Mouse (Mus musculus) heart, embryonic 14.5 days (tissue): Measurements from ENCODE around the gene Actrt3. TPM values are rescaled to one million over a fixed set of nuclear protein-coding genes. Genes with fewer than 3 reads are reported as not detected.

Source experiments
- ATAC-seq: fragments of 200-750 bp; cut with Nextera tagmentation; 2 replicates; pipeline ENCODE4 v1.8.0; 2017; ENCODE audit warnings: low read depth, moderate TSS enrichment; ENCODE audit not compliant: insufficient number of reproducible peaks, insufficient read depth, low FRiP score
- H3K27ac ChIP-seq, 2 experiments: fragments of 200-500 bp in 1 of 2; fragments of 300-500 bp in 1 of 2; sonication (generic) in 1 of 2; replicated peaks in 1 of 2; 2 replicates each; pipeline ENCODE4 v1.5.1; 2012 to 2014; ENCODE audit warnings: low read depth in 2 of 2, low read length in 2 of 2, control low read depth in 1 of 2, mild to moderate bottlenecking in 1 of 2, mixed read lengths in 1 of 2; ENCODE audit not compliant: control insufficient read depth in 1 of 2, insufficient read depth in 1 of 2
- H3K27me3 ChIP-seq: fragments of 300-500 bp; sonication (generic); 2 replicates; pipeline ENCODE4 v1.6.1; 2014; ENCODE audit warnings: mild to moderate bottlenecking, low read length, control low read depth; ENCODE audit not compliant: control insufficient read depth, insufficient read depth
- H3K36me3 ChIP-seq: fragments of 300-500 bp; sonication (generic); 2 replicates; pipeline ENCODE4 v1.6.1; 2014; ENCODE audit warnings: mild to moderate bottlenecking, control low read depth, low read length, mixed read lengths; ENCODE audit not compliant: control insufficient read depth, insufficient read depth
- H3K4me1 ChIP-seq, 2 experiments: fragments of 200-500 bp in 1 of 2; fragments of 300-500 bp in 1 of 2; sonication (generic) in 1 of 2; 2 replicates each; pipeline ENCODE4 v1.6.1; 2012 to 2014; ENCODE audit warnings: low read length in 2 of 2, control low read depth in 1 of 2, mixed read lengths in 1 of 2; ENCODE audit not compliant: control insufficient read depth in 2 of 2, insufficient read depth in 2 of 2
- H3K4me2 ChIP-seq: fragments of 300-500 bp; sonication (generic); 2 replicates; pipeline ENCODE4 v1.6.1; 2014; ENCODE audit warnings: mild to moderate bottlenecking, low read length
- H3K4me3 ChIP-seq, 2 experiments: fragments of 200-500 bp in 1 of 2; fragments of 300-500 bp in 1 of 2; sonication (generic) in 1 of 2; 2 replicates each; pipeline ENCODE4 v1.5.1; 2012 to 2014; ENCODE audit warnings: low read length in 2 of 2, mild to moderate bottlenecking in 2 of 2, control low read depth in 1 of 2, low read depth in 1 of 2, moderate library complexity in 1 of 2; ENCODE audit not compliant: control insufficient read depth in 1 of 2, insufficient read depth in 1 of 2
- H3K9ac ChIP-seq: fragments of 300-500 bp; sonication (generic); 2 replicates; pipeline ENCODE4 v1.6.1; 2014; ENCODE audit warnings: mild to moderate bottlenecking, low read length
- H3K9me3 ChIP-seq: fragments of 300-500 bp; sonication (generic); 2 replicates; pipeline ENCODE4 v1.6.1; 2016; ENCODE audit warnings: low read length, control low read depth; ENCODE audit not compliant: control insufficient read depth
- WGBS: fragments of 180-500 bp; shearing (Covaris S2); extraction: QIAGEN DNeasy Blood & Tissue Kit; methylation state at CpG from one replicate; pipeline ENCODE4 v1.1.7; 2014; 5-methylcytosine and 5-hydroxymethylcytosine counted together
- polyA plus RNA-seq: library from polyadenylated mRNA; unstranded; fragments of >200 nt; fragmentation: Nextera tagmentation; extraction: Ambion mirVana; gene quantifications from 2 replicates; pipeline ENCODE4 v1.2.1, GENCODE M21; 2014

Actrt3 gene
- not detected in 2 replicates for polyA plus RNA-seq

DNA sequence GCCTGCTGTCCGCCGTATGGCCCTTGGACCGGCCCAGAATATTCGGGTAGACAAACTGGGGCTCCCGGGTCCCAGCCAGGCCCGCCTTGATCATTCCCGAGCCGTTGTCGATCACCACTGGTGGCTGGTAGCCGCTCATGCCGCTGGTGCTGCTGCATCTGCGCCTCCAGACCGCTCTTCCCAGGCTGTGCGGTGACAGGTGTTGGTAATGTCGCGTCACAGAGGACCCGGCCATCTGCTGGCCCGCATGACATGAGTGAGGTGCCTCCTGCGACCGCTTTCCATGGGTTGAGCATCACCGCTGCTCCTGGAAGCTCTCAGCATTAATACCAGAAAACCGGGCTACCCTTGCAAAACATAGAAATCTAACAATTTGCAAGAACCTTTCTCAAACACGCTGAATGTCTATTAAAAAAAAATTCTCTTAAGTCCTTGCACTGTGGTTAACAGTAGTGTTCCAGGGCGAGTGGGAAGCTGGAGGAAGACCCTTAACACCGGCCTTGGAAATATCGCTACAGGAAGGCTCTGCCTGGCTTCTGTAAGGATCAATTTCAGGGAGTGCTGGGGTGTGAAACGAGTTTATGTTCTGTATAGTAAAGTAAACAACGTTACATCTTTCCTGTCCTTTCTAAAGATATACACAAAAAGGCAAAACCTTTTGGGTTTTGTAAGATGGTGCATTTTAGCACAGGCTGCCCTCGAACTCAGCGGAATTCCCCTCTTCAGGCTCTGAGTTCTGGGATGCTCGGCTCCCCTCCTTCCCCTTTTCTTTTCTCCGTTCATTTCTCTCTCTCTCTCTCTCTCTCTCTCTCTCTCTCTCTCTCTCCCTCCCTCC is at the start of gene Actrt3:
Actrt3 (minus strand) TSS at position 229 of the 835 bp plus-strand sequence.
- H3K27ac ChIP-seq = peak within 1 kb of the TSS; percentile 52 to 96; a peak in 2 of 4 replicates
- H3K4me3 ChIP-seq = peak within 1 kb of the TSS; percentile 63 to 87
- H3K27me3 ChIP-seq = no peaks in the 10 kb centered on the region
- H3K4me1 ChIP-seq = peaks cover 6 to 8% of the 10 kb centered on the region in 2 experiments; a peak in 3 of 4 replicates
- peak within 1 kb of the TSS; percentile 62 for H3K9ac ChIP-seq
- H3K9me3 ChIP-seq = no peaks in the 10 kb centered on the region
- no peak for ATAC-seq
- H3K4me2 ChIP-seq = peak within 1 kb of the TSS; percentile 74
- peaks cover 15% of the 10 kb centered on the region for H3K36me3 ChIP-seq
- 2% methylated on average over 32 of the region's 32 CpGs for WGBS

DNA sequence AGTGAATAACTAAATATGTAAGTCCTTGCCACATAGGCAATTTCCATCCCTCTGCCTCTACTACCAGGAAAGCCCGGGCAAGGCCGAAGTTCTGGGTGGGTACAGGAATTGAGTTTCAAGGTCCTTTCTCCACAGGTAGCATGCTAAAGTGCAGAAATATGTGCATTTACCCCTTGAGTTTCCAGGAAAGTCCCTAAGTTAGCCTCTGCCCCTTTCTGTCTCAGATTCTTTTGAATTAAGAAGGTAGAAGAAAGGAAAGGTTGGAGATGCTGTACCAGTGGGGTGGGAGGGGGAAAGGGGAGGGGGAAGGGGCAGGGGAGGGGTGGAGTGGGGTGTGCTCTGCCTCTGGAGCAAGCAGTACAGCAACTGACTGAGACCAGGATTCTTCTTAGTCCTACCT is 48.7 kb upstream of the Actrt3 start:
- H3K4me2 ChIP-seq = no peak overlapping the region
- ATAC-seq = no peak
- H3K4me3 ChIP-seq = no peak overlapping the region
- H3K27me3 ChIP-seq = peaks cover 27% of the 10 kb centered on the region
- H3K4me1 ChIP-seq = peaks cover 6 to 8% of the 10 kb centered on the region in 2 experiments
- H3K9ac ChIP-seq = no peak overlapping the region
- 85% methylated on average over 2 of the region's 2 CpGs for WGBS
- no peaks in the 10 kb centered on the region for H3K9me3 ChIP-seq
- H3K27ac ChIP-seq = no peak overlapping the region
- H3K36me3 ChIP-seq = no peaks in the 10 kb centered on the region

- no peak within 1 kb of the TSS for H3K27ac ChIP-seq
- peaks cover 25% of the 10 kb centered on the region for H3K27me3 ChIP-seq
- H3K4me2 ChIP-seq = peak within 1 kb of the TSS; percentile 78
- no peaks in the 10 kb centered on the region for H3K9me3 ChIP-seq
- no peaks in the 10 kb centered on the region for H3K36me3 ChIP-seq
- peak within 1 kb of the TSS; percentile 40 to 46 for H3K4me3 ChIP-seq
- 3% methylated on average over 25 of the region's 25 CpGs for WGBS
- peak; percentile 73; the same call in 1 of the 2 replicates for ATAC-seq
- peaks cover 6 to 13% of the 10 kb centered on the region in 2 experiments for H3K4me1 ChIP-seq
- H3K9ac ChIP-seq = peak within 1 kb of the TSS; percentile 69
Observed at GRCm38 (mm10) chr3:30647440-30648090, 47.8 kb upstream of the Actrt3 start, which contains the start of gene Lrrc34. Gene Lrrc34 (minus strand): TSS chr3:30647869.

GRCm38 (mm10) chr3:30646761-30647160 is 47.0 kb upstream of the Actrt3 start:
- no peak for ATAC-seq
- WGBS = 50% methylated on average over 8 of the region's 8 CpGs
- no peak overlapping the region for H3K4me2 ChIP-seq

GRCm38 (mm10) chr3:30644207-30644606 is 44.5 kb upstream of the Actrt3 start, which contains the start of gene Lrriq4:
Gene Lrriq4 (plus strand): TSS chr3:30644507.
- H3K27me3 ChIP-seq = peaks cover 1% of the 10 kb centered on the region
- no peak within 1 kb of the TSS for H3K4me2 ChIP-seq
- peaks cover 0 to 8% of the 10 kb centered on the region in 2 experiments; a peak in 2 of 4 replicates for H3K4me1 ChIP-seq
- no peak within 1 kb of the TSS for H3K9ac ChIP-seq
- 64% methylated on average over 2 of the region's 2 CpGs for WGBS
- H3K27ac ChIP-seq = no peak within 1 kb of the TSS
- no peaks in the 10 kb centered on the region for H3K36me3 ChIP-seq
- no peak for ATAC-seq
- no peaks in the 10 kb centered on the region for H3K9me3 ChIP-seq
- H3K4me3 ChIP-seq = no peak within 1 kb of the TSS

More at GRCm38 (mm10) chr3:30646761-30647160, 47.0 kb upstream of the Actrt3 start:
- H3K27ac ChIP-seq = no peak overlapping the region
- peaks cover 6 to 13% of the 10 kb centered on the region in 2 experiments for H3K4me1 ChIP-seq
- H3K4me3 ChIP-seq = no peak overlapping the region
- H3K9me3 ChIP-seq = no peaks in the 10 kb centered on the region
- H3K27me3 ChIP-seq = peaks cover 22% of the 10 kb centered on the region
- H3K36me3 ChIP-seq = no peaks in the 10 kb centered on the region
- H3K9ac ChIP-seq = no peak overlapping the region

DNA sequence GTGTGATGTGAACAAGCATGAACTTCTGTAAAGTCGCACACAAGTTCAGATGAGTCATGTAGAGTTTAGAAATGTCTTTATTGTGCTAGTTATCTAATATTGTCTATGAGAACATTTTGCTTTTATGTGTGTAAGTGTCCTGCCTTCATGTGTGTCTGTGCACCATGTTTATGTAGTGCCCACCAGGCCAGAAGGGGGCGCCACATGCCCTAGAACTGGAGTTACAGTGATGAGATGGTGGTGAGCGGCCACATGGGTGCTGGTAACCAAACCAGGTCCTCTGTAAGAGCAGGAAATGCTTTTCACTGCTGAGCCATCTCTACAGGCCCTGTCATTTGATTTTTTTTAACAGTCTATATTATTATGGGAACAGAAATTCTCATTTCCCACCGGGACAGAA is 35.9 kb upstream of the Actrt3 start:
- Histone ChIP-seq H3K27me3 (no peaks in the 10 kb centered on the region), H3K9ac (no peak overlapping the region), H3K4me1 (no peaks in the 10 kb centered on the region), H3K9me3 (no peaks in the 10 kb centered on the region; the same call in 1 of the 2 replicates), H3K36me3 (no peaks in the 10 kb centered on the region), H3K4me2 (no peak overlapping the region), H3K4me3 (no peak overlapping the region), H3K27ac (no peak overlapping the region)
- 79% methylated on average over 4 of the region's 4 CpGs for WGBS
- ATAC-seq = no peak

DNA sequence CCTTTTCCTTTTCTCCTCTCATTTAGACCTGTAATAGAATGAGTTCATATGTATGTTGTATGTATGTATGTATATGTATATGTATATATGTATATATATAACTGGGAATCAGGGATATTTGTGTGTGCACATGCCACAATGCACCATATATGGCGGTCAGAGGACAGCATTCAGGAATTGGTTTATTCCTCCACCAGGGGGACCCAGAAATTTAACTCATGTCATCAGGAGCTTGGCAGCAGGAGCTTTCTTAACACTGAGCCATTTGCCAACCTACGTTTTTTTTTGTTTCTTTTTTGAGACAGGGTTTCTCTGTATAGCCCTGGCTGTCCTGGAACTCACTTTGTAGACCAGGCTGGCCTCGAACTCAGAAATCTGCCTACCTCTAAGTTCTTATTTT is 33.9 kb upstream of the Actrt3 start:
- Histone ChIP-seq H3K4me3 (no peak overlapping the region), H3K4me2 (no peak overlapping the region), H3K9me3 (no peaks in the 10 kb centered on the region; the same call in 1 of the 2 replicates), H3K27me3 (no peaks in the 10 kb centered on the region), H3K36me3 (no peaks in the 10 kb centered on the region), H3K9ac (no peak overlapping the region), H3K4me1 (no peaks in the 10 kb centered on the region), H3K27ac (no peak overlapping the region)
- 55% methylated on average over 3 of the region's 3 CpGs for WGBS
- no peak for ATAC-seq
